Mouse (Mus musculus) cerebellum, postnatal 36 days (tissue): ENCODE measurements around the gene Usp54.
"Not testable (repeated sequence)": the region's sequence is repeated elsewhere in the genome, so short reads cannot be mapped to it uniquely, and the experiment has no call there.

Experiments used
- DNase-seq, 2 experiments: peaks; one replicate each; pipeline ENCODE4 v3.0.0; 2021 to 2022; ENCODE audit warnings: mixed read lengths in 2 of 2

The Usp54 gene

GRCm38 (mm10) chr14:20609519-20609918 is 31.3 kb downstream of the Usp54 start:
- DNase-seq, result no peak

DNA sequence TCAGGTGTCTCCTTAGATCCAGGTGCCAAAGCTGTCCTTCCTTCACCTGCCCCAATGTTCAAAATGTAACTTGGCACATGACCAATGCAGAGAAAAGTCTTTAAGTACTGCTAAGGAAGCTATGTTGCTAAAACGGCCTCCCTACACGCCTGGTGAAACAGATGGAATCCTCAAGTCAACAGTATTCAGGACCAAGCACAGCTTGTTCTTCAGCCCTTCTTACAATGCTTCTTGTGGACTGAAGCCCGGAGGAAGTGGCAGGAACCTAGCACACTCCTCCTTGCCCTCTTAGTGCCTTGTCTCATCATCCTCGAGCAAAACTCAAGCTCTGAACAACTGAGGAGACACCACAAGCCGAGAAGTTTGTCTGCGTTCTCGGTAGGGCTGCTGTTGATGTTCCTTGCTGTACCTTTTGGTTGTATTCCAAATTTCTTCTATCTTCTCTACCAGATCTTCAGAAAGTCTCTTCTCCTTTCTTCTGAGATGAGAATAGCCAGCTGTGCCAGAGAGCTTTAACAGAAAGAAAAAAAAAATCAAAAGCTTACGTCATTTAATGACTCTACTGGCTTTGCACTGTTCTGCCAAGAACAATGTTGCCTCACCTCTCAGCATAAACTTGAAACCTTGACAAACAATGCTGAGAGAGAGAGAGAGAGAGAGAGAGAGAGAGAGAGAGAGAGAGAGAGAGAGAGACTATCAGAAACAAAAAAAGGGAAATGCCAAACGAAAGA is 33.3 kb downstream of the Usp54 start:
- no peak for DNase-seq

GRCm38 (mm10) chr14:20601287-20601686 is 39.6 kb downstream of the Usp54 start:
- no peak for DNase-seq

DNA sequence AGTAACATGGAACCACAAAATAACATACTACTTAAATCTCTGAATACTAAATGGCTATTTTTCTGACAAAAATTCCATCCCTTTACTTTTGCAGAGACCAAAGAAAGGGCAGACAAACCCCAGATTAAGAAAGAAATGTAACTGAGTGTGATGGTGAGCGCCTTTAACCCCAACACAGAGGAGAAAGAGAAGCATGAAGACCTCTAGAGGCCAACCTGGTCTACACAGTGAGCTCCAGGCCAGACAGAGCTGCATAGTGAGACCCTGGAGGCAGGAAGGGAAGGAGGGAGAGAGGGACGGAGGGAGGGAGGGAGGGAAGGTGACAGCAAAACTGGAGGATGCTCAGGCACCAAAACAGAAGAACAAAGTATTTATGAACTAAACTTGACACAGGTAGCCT is 40.7 kb downstream of the Usp54 start:
- DNase-seq, result no peak

DNA sequence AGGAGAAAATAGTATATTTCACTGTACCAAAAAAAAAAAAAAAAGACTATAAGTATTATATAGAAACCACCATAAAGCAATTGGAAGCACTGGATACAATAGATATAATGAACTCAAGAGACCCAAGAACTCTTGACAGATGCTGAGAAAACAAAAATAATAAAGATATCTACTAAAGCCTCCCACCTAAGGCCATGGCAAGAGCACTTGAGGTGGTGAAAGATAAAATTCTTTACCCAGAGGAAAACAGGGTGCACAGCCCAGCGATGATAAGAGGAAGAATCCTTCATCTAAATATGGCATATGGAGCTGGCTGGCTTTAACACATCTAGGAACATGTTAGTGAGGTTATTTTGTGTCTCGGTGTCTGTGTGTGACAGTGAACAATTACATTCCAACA is 41.3 kb downstream of the Usp54 start:
- DNase-seq, result no peak

DNA sequence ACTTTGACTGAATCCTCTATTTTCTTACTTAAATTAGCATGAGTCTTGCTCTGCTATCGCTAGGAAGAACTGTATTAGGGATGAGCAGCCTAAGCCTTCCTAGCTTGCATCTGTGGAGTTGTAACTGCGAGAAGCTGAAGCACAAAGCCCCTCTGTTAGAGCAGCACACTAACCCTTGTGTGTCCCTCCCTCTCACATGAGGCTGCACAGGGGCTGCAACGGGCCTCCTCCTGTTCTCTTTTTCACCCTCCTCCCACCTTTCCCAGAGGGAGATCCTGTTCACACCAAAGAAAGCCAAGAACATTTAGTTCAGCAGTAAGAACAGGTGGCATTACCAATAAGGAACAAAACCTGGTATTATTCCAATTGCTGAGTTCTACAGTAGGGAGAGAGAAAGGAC is 45.1 kb downstream of the Usp54 start:
- DNase-seq, result peak in 1 of 2 experiments; percentile 46

DNA sequence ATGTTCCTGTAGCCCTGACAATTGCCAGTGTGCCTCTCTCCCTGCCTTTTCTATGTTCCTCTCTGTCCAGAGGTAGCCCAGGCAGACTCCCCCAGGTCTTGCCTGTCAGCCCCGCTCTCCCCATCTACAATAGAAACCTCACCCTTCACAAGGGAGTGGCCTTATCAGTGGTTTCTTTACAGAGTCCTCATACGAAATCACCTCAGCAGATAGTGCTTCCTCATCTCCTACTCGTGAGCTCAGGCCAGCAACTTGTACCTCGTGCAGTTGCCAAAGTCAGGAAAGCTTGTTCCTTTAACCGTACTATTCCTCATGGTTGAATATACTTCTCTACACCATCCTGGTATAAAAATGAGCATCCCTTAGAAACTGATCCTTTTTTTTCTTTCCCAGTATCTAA is 53.4 kb downstream of the Usp54 start:
- DNase-seq, result no peak

- DNase-seq, result no peak
Measured at GRCm38 (mm10) chr14:20578822-20579407, 61.9 kb downstream of the Usp54 start.

GRCm38 (mm10) chr14:20576179-20576578 is 64.7 kb downstream of the Usp54 start:
- peak; percentile 69 to 83 for DNase-seq

DNA sequence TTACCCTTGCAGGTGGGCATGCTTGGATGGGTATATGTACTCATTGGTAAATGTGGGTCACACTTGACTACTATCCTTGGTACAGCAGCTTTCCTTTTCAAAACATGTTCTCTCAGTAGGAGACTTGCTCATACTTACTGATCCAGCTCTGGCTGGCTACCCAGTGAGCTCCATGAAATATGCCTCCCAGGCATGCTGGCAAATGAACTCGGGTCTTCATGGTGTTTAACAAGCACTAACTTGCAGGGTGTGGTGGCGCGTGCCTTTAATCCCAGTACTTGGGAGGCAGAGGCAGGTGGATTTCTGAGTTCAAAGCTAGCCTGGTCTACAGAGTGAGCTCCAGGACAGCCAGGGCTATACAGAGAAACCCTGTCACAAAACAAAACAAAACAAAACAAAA is 67.7 kb downstream of the Usp54 start:
- DNase-seq, result not testable (repeated sequence)

DNA sequence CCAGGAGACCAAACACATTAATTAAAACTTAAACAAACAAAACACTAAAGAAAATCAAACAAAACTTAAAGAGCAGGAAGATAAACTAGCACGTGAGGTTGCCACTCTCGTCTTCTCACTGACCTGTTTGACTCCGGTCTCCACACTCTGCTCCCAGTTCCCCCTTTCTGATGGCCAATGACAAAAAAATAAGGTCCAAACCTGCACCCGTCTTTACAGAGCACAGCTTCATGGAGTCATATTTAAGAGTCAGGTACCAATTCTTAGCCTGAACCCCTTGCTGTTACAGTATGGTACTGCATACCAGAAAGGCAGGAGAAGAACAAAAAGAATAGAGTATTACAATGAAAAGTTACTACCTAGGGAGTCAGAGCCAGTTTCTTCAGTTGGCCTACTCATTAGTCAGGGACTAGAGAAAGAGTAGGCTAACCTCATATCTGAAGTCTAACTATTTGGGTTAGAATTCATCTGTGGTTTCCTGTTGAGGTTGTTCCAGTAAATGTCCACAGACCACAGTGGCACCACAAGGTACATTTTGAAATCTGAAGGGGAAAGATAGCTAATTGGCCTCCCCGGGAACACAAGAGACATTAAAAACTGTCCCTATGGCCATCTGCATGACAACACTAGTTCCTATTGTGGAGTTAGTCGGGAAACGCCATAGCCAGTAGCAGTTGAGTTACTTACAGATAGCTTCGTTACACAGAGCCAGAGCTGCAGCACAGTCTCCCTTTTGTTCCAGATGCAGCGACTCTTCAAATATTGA is 75.4 kb downstream of the Usp54 start:
- no peak for DNase-seq

DNA sequence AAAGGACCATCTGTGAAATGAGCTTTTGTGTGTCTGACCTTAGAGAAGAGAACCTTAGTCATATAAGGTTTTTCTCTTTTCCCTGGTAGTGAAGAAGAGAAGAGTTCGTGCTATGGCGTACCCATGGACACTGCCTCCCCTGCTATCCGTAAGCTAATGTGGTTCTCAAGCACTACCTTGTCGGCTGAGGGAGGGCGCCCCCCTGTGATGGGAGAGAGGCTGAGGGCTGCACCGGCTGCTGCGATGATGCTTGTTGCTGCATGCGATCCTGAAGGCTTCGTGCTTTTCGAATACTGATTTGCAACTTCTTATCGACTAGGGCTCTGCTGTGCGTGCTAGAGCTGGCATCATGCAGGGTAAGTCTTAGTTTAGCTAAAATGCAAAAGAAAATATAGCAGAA is 76.2 kb downstream of the Usp54 start:
- DNase-seq, result no peak

DNA sequence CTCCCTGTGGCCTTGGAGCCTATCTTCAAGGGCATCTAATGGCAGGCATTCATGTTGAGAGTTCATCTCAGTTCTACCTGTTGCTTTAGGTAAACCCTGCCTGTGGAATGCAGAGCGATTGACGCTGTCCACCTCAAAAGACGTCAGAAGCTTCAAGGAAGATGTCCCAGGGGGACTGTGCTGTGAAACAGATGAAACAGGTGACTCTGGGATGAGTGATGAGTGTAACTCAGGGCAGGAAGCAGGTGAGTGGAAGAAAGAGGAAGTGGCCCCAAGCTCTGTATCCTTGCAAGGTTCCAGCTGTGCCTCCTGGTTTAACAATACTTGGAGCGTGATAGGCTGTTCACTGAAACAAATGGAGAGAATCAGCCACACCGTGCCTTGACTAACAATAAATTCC is 79.0 kb downstream of the Usp54 start:
- DNase-seq, result no peak

DNA sequence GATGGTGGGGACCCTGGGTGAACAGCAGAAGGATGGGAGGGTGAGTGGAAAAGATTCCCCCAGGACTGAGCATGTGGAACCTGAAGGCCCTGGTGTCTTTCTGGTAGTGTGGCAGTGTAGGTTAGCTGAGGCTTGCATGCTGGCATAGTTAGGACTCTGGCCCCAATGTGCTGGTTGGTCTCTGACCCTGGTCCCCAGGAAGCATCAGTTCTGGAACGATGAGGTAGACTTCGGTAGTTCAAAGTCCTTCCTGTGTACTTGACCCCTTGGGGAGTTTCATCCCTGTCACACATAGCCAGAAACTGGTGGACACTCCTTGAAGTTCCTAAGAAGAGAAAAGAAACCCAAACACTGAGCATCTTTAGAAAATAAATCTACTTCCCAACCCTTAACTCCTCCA is 90.7 kb downstream of the Usp54 start:
- no peak for DNase-seq

- DNase-seq, result peak; percentile 76
Measured at GRCm38 (mm10) chr14:20546415-20546814, 94.4 kb downstream of the Usp54 start, which contains the start of gene Ppp3cb. TSS of gene Ppp3cb (minus strand) at chr14:20546573.

DNA sequence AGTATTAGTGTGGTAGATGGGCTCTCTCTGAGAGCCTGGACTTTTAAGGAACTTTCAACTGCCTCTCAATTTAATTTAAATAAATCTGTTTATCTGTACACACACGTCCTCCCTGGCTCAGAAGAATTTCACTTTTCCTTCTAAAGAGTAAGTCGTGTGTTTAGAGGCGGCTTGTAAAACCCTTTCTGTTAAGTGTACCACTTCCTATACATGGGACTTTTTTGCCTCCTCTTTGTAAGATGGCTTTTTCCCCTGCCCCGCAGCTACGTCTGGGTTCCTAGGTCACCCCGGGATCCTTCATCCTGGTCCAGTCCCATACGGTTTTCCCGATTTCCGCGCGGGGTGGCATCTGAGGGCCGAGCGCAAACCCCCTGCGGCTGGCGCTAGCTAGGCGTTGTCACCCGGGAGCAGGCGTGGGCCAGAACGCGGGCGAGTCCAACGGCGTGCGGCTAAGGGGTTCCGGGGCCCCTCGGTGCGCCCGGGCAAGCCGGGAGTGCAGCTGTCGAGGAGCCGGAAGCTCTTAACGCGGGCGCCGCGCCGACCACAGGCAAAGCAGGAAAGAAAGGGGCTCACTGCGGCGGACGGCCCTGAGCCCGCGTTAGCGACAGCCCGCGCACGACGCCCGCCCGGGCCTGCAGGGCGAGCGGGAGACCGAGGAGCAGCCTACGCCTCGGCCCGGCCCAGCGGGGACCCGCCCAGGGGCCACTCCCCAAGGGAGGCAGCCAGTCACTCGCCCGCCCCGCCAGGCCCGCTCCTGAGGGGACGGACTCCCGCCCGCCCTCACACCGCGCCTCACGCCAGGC is 95.1 kb downstream of the Usp54 start:
- peak; percentile 73 to 76 for DNase-seq

DNA sequence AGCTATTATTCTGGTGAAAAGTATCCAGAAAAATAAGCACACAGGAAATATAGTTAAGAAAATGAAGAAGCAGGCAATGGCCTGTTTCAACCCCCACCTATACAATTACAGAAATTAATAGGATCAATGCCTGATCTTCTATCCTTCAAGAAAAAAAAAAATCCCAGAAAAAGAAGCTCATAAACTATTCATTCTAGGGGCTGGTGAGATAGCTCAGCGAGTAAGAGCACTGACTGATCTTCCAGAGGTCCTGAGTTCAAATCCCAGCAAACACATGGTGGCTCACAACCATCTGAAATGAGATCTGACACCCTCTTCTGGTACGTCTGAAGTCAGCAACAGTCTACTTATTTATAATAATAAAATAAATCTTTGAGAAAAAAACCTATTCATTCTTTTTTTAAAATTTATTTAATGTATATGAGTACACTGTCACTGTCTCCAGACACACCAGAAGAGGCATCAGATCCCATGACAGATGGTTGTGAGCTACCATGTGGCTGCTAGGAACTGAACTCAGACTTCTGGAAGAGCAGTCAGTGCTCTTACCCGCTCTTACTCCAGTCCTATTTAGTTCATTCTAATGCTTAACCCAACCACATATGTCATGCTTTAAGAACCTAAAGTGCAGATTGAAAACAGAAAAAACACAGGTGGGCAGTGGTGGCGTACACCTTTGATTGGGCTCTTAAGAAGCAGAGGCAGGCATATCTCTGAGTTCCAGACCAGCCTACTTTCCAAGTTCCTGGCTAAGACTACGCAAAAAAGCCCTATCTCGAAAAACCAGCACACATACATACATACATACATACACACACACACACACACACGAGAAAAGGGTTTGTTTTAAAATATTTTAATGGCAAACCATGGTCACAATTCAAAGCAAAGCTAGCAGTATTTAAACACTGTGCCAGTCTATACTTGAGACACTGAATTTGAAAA is 96.1 kb downstream of the Usp54 start:
- no peak for DNase-seq

- no peak for DNase-seq
Measured at GRCm38 (mm10) chr14:20529643-20530042, 111.2 kb downstream of the Usp54 start.

DNA sequence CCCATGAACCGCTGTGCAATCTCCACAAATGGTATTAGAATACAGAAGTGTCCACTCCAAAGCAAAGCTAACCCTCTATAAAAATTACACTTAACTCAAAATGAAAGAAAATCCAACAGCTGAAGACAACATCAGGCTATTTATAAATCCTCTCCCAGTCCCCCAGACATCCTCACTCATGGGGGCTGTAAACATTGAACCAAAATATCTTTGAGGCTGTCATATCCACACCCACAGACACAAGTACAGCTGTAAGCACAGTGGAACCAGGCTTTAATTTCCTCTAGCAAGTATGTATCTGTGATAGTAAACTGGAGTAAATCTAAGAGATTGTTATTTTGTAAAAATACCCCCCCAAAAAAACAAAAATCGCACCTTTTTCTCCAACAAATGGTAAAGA is 120.7 kb downstream of the Usp54 start:
- no peak for DNase-seq

GRCm38 (mm10) chr14:20508424-20508823 is 132.4 kb downstream of the Usp54 start:
- DNase-seq, result no peak

- no peak for DNase-seq
Measured at GRCm38 (mm10) chr14:20502966-20503365, 137.9 kb downstream of the Usp54 start.

DNA sequence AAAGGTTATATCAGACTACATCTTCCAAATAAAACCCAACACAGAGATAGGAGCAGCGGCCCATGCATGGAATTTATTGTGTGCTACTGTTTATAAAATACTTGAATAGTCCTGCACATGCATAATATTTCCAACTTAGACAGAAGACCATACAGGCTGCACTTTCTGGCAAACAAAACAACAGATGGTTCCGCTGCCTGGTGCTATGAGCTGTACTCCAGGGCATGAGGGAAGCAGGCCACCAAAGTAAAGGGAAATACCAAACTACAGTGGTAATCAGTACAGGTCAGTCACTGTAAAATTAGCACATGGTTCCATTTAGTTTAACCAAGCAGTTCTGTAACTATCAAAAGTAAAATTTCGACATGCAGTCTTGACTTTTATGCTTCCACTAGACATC is 140.9 kb downstream of the Usp54 start:
- DNase-seq, result peak; percentile 41 to 50
